Mouse (Mus musculus) embryonic facial prominence, embryonic 13.5 days (tissue): ENCODE data around the gene Cpeb2. TPM values are rescaled to one million over a fixed set of nuclear protein-coding genes. Genes with fewer than 3 reads are reported as not detected.

Experiments
- ATAC-seq: fragments of 200-750 bp; cut with Nextera tagmentation; 2 replicates; pipeline ENCODE4 v1.8.0; 2017; ENCODE audit warnings: low read depth; ENCODE audit not compliant: insufficient number of reproducible peaks, insufficient read depth, low FRiP score, low TSS enrichment
- H3K27ac ChIP-seq: fragments of 300-500 bp; sonication (generic); 2 replicates; pipeline ENCODE4 v1.5.1; 2015; ENCODE audit warnings: moderate library complexity, mild to moderate bottlenecking, inconsistent platforms
- H3K27me3 ChIP-seq: fragments of 300-500 bp; sonication (generic); 2 replicates; pipeline ENCODE4 v1.6.1; 2015; ENCODE audit warnings: mild to moderate bottlenecking, inconsistent platforms
- H3K36me3 ChIP-seq: fragments of 300-500 bp; sonication (generic); 2 replicates; pipeline ENCODE4 v1.6.1; 2015; ENCODE audit warnings: mild to moderate bottlenecking, inconsistent platforms
- H3K4me1 ChIP-seq: fragments of 300-500 bp; sonication (generic); 2 replicates; pipeline ENCODE4 v1.6.1; 2015; ENCODE audit warnings: inconsistent platforms
- H3K4me2 ChIP-seq: fragments of 300-500 bp; sonication (generic); 2 replicates; pipeline ENCODE4 v1.6.1; 2015; ENCODE audit warnings: moderate library complexity, mild to moderate bottlenecking, inconsistent platforms
- H3K4me3 ChIP-seq: fragments of 300-500 bp; sonication (generic); 2 replicates; pipeline ENCODE4 v1.5.1; 2015; ENCODE audit warnings: mild to moderate bottlenecking, inconsistent platforms
- H3K9ac ChIP-seq: fragments of 300-500 bp; sonication (generic); 2 replicates; pipeline ENCODE4 v1.6.1; 2015; ENCODE audit warnings: mild to moderate bottlenecking, inconsistent platforms
- H3K9me3 ChIP-seq: fragments of 300-500 bp; sonication (generic); 2 replicates; pipeline ENCODE4 v1.6.1; 2016; ENCODE audit warnings: inconsistent platforms
- WGBS: fragments of 180-500 bp; shearing (Covaris S2); methylation state at CpG from one replicate; pipeline ENCODE4 v1.1.7; 2015; ENCODE audit warnings: mixed read lengths; 5-methylcytosine and 5-hydroxymethylcytosine counted together
- polyA plus RNA-seq: library from polyadenylated mRNA; unstranded; fragments of >200 nt; fragmentation: Nextera tagmentation; extraction: Ambion mirVana; gene quantifications from 2 replicates; pipeline ENCODE4 v1.2.1, GENCODE M21; 2015

Cpeb2 gene
- polyA plus RNA-seq, 1 experiment from 2014 or later: 2.0 TPM

DNA sequence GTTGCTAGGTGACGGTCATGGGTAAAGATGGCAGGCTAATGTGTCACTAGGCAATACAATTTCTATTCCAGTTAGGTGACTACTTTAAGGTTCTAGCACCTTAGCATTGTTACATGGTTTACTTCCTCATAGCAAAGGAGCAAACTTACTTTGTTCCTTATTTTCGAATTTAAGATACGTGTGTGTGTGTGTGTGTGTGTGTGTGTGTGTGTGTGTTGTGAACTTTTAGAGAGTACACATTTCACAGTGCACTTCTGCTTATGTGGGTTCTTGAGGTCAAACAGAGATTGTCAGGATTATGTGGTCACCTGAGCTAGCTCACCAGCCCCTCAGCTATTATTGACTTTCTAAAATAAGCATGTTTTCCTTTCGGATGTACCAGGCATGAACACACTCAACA lies 60.2 kb downstream of the Cpeb2 start:
- H3K4me1 ChIP-seq: no peaks in the 10 kb centered on the region
- H3K36me3 ChIP-seq: no peaks in the 10 kb centered on the region
- no peak overlapping the region for H3K4me2 ChIP-seq
- H3K9me3 ChIP-seq: no peaks in the 10 kb centered on the region
- WGBS: 84% methylated on average over 4 of the region's 4 CpGs
- no peak overlapping the region for H3K9ac ChIP-seq
- no peak for ATAC-seq
- no peak overlapping the region for H3K27ac ChIP-seq
- H3K4me3 ChIP-seq: no peak overlapping the region
- no peaks in the 10 kb centered on the region for H3K27me3 ChIP-seq

GRCm38 (mm10) chr5:43297459-43297858 lies 64.5 kb downstream of the Cpeb2 start:
- no peaks in the 10 kb centered on the region for H3K36me3 ChIP-seq
- ATAC-seq: no peak
- no peaks in the 10 kb centered on the region for H3K9me3 ChIP-seq
- WGBS: 74% methylated on average over 7 of the region's 7 CpGs
- no peak overlapping the region for H3K27ac ChIP-seq
- H3K27me3 ChIP-seq: no peaks in the 10 kb centered on the region
- H3K9ac ChIP-seq: no peak overlapping the region
- no peak overlapping the region for H3K4me2 ChIP-seq
- no peaks in the 10 kb centered on the region for H3K4me1 ChIP-seq
- H3K4me3 ChIP-seq: no peak overlapping the region

DNA sequence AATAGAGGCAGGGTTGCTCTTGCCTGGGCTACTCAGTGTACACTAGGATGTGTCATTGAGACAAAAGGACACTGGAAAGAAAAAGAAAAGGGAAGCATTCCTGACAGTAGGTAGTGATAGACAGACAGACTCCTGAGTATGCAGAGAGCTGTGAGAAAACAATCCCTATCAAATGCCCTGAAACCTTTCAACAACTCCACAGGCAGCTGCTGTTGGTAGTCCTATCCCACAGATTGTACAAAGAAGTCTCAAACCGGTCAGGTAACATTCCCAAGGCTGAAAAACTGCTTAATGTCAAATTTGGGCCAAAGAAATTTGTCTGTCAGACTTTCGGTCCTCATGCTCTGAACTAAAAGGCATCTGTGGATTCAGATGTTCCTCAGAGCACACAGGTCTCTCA lies 66.0 kb downstream of the Cpeb2 start:
- Histone ChIP-seq H3K4me3 (no peak overlapping the region), H3K4me2 (no peak overlapping the region), H3K9ac (no peak overlapping the region), H3K36me3 (no peaks in the 10 kb centered on the region), H3K27me3 (no peaks in the 10 kb centered on the region), H3K27ac (no peak overlapping the region), H3K9me3 (no peaks in the 10 kb centered on the region), H3K4me1 (no peaks in the 10 kb centered on the region)
- WGBS: 53% methylated on average over 2 of the region's 2 CpGs
- no peak for ATAC-seq

- no peak for ATAC-seq
- 89% methylated on average over 5 of the region's 5 CpGs for WGBS
Observed at GRCm38 (mm10) chr5:43300076-43300475, 67.1 kb downstream of the Cpeb2 start.

GRCm38 (mm10) chr5:43300979-43301378 lies 68.0 kb downstream of the Cpeb2 start:
- 47% methylated on average over 3 of the region's 3 CpGs for WGBS
- no peaks in the 10 kb centered on the region for H3K27me3 ChIP-seq
- no peaks in the 10 kb centered on the region for H3K4me1 ChIP-seq
- H3K27ac ChIP-seq: no peak overlapping the region
- no peak for ATAC-seq
- no peak overlapping the region for H3K9ac ChIP-seq
- H3K9me3 ChIP-seq: no peaks in the 10 kb centered on the region
- no peaks in the 10 kb centered on the region for H3K36me3 ChIP-seq
- no peak overlapping the region for H3K4me3 ChIP-seq
- H3K4me2 ChIP-seq: no peak overlapping the region

More at GRCm38 (mm10) chr5:43300076-43300475, 67.1 kb downstream of the Cpeb2 start:
- no peaks in the 10 kb centered on the region for H3K9me3 ChIP-seq
- no peak overlapping the region for H3K9ac ChIP-seq
- no peaks in the 10 kb centered on the region for H3K36me3 ChIP-seq
- no peaks in the 10 kb centered on the region for H3K27me3 ChIP-seq
- no peak overlapping the region for H3K4me2 ChIP-seq
- no peak overlapping the region for H3K27ac ChIP-seq
- no peak overlapping the region for H3K4me3 ChIP-seq
- no peaks in the 10 kb centered on the region for H3K4me1 ChIP-seq

- H3K36me3 ChIP-seq: no peaks in the 10 kb centered on the region
- H3K9ac ChIP-seq: no peak overlapping the region
- H3K4me3 ChIP-seq: no peak overlapping the region
- H3K4me1 ChIP-seq: no peaks in the 10 kb centered on the region
- H3K4me2 ChIP-seq: no peak overlapping the region
- H3K27me3 ChIP-seq: no peaks in the 10 kb centered on the region
- H3K9me3 ChIP-seq: no peaks in the 10 kb centered on the region
- WGBS: 58% methylated on average over 1 of the region's 1 CpGs
- ATAC-seq: no peak
- no peak overlapping the region for H3K27ac ChIP-seq
Observed at GRCm38 (mm10) chr5:43303504-43303903, 70.5 kb downstream of the Cpeb2 start.

- H3K4me3 ChIP-seq: no peak overlapping the region
- 87% methylated on average over 3 of the region's 3 CpGs for WGBS
Observed at GRCm38 (mm10) chr5:43305449-43305848, 72.5 kb downstream of the Cpeb2 start.

GRCm38 (mm10) chr5:43309961-43310360 lies 77.0 kb downstream of the Cpeb2 start:
- Histone ChIP-seq H3K4me2 (no peak overlapping the region), H3K4me1 (no peaks in the 10 kb centered on the region), H3K27me3 (no peaks in the 10 kb centered on the region), H3K9ac (no peak overlapping the region), H3K36me3 (no peaks in the 10 kb centered on the region), H3K27ac (no peak overlapping the region), H3K4me3 (no peak overlapping the region), H3K9me3 (no peaks in the 10 kb centered on the region)
- 42% methylated on average over 4 of the region's 4 CpGs for WGBS
- no peak for ATAC-seq

More at GRCm38 (mm10) chr5:43305449-43305848, 72.5 kb downstream of the Cpeb2 start:
- Histone ChIP-seq H3K36me3 (no peaks in the 10 kb centered on the region), H3K9ac (no peak overlapping the region), H3K27ac (no peak overlapping the region), H3K27me3 (no peaks in the 10 kb centered on the region), H3K4me1 (no peaks in the 10 kb centered on the region), H3K4me2 (no peak overlapping the region), H3K9me3 (no peaks in the 10 kb centered on the region)
- no peak for ATAC-seq

DNA sequence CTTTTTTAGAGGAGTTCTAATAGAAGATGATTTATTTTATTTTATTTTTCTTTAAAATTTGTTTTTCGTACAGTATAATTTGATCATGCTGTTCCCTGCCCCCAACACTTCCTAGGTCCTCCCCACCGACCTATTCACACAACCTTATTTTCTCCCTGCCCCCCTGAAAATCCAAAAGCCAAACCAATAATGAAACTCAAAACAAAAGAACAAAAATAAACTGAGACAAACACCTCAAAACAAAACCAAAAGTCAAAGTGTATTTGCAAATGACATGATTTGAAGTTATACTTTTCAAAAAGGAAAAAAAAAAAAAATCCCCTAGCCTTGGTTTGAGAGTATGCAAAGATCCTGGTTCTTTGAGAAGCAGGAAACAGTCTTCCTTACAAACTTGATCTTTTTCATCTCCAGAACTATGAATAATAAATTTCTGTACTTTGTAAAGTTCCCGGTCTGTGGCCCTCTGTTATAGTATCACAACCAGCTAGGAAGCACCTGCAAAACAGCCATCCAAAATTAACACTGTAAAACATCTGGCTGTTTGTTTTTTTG lies 91.4 kb downstream of the Cpeb2 start:
- H3K36me3 ChIP-seq: no peaks in the 10 kb centered on the region
- no peak for ATAC-seq
- WGBS: 77% methylated on average over 3 of the region's 3 CpGs
- H3K4me2 ChIP-seq: no peak overlapping the region
- H3K9me3 ChIP-seq: no peaks in the 10 kb centered on the region
- no peak overlapping the region for H3K9ac ChIP-seq
- H3K4me3 ChIP-seq: no peak overlapping the region
- H3K4me1 ChIP-seq: peaks cover 13% of the 10 kb centered on the region
- no peak overlapping the region for H3K27ac ChIP-seq
- H3K27me3 ChIP-seq: no peaks in the 10 kb centered on the region

DNA sequence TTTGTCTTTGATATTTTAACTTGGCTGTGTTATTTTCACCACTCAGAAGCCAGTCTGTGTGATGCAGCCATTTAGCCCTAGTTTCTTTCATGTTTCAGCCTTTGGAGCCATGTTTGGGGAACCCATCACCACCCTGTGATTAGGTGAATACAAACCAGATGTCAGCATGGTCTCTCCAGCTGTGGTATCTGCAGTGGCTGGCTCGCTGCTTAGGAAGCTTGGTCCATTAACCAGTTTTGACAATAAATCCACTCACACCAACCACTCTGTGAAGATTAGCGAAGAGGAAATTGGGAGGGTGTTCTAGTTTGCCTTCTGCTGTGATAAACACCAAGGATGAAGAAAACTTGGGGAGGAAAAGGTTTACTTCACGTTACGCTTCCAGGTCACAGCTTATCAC lies 92.6 kb downstream of the Cpeb2 start:
- Histone ChIP-seq H3K9ac (no peak overlapping the region), H3K4me3 (no peak overlapping the region), H3K4me2 (no peak overlapping the region), H3K27me3 (no peaks in the 10 kb centered on the region), H3K4me1 (peaks cover 13% of the 10 kb centered on the region), H3K9me3 (no peaks in the 10 kb centered on the region), H3K27ac (peak overlapping the region; percentile 33; the same call in 1 of the 2 replicates), H3K36me3 (no peaks in the 10 kb centered on the region)
- WGBS: 47% methylated on average over 4 of the region's 4 CpGs
- no peak for ATAC-seq

GRCm38 (mm10) chr5:43328579-43328978 lies 95.6 kb downstream of the Cpeb2 start:
- Histone ChIP-seq H3K27me3 (no peaks in the 10 kb centered on the region), H3K4me2 (peak overlapping the region; percentile 31), H3K36me3 (no peaks in the 10 kb centered on the region), H3K9me3 (no peaks in the 10 kb centered on the region), H3K4me1 (peaks cover 13% of the 10 kb centered on the region), H3K4me3 (no peak overlapping the region), H3K9ac (no peak overlapping the region), H3K27ac (peak overlapping the region; percentile 68)
- WGBS: 14% methylated on average over 4 of the region's 4 CpGs
- ATAC-seq: no peak

- Histone ChIP-seq H3K27me3 (no peaks in the 10 kb centered on the region), H3K36me3 (no peaks in the 10 kb centered on the region), H3K9me3 (no peaks in the 10 kb centered on the region), H3K9ac (no peak overlapping the region), H3K27ac (no peak overlapping the region), H3K4me2 (no peak overlapping the region), H3K4me3 (no peak overlapping the region), H3K4me1 (peaks cover 13% of the 10 kb centered on the region)
- no peak for ATAC-seq
- 82% methylated on average over 3 of the region's 3 CpGs for WGBS
Observed at GRCm38 (mm10) chr5:43330260-43330659, 97.3 kb downstream of the Cpeb2 start.
